Mouse (Mus musculus): ENCODE data around the gene Nt5c. TPM values are rescaled to one million over a fixed set of nuclear protein-coding genes. Genes with fewer than 3 reads are reported as not detected.
"Not testable (repeated sequence)": the region's sequence is repeated elsewhere in the genome, so short reads cannot be mapped to it uniquely, and the experiment has no call there.

Gene Nt5c
- polyA plus RNA-seq, 1 experiment from 2014 or later: 48.3 TPM

DNA sequence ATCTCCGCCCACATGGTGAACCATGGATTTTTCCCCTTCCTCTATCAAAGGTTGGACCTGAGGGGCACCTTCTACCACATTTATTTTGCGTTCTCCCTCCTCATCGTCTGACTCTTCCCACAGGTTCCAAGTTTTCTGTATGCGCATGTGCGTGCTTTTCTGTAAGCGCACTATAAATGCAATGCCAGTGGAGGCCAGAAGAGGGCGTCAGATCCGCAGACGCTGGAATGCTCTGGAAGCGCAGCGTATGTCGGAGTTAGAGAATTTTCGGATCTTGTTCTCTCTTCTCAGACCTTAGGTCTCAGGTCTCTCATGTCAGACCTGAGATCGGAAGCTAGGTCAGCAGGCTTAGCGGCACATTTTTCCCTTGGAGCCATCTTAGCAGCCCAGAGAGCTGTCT is 36.0 kb downstream of the Nt5c start:
- no peak for ATAC-seq
- WGBS (ENCODE audit: insufficient replicate concordance): 85% methylated on average over 15 of the region's 15 CpGs

GRCm38 (mm10) chr11:115454822-115455221 is 36.8 kb downstream of the Nt5c start:
- peaks cover 16% of the 10 kb centered on the region for H3K4me1 ChIP-seq (ENCODE audit: insufficient read depth)
- not testable (repeated sequence) for DNase-seq; H3K9ac ChIP-seq (replicated peaks); H3K36me3 ChIP-seq (replicated peaks; ENCODE audit: insufficient read depth, low read length); H3K27me3 ChIP-seq (ENCODE audit: insufficient read depth, low read length); H3K4me2 ChIP-seq (ENCODE audit: low read depth, low read length); H3K4me3 ChIP-seq (ENCODE audit: low read depth, low read length); H3K27ac ChIP-seq (ENCODE audit: low read depth); ATAC-seq; H3K9me3 ChIP-seq (ENCODE audit: low read length)
- WGBS (ENCODE audit: insufficient replicate concordance): 82% methylated on average over 6 of the region's 6 CpGs

More for the DNA sequence above, 36.0 kb downstream of the Nt5c start:
- Histone ChIP-seq H3K4me3 (ENCODE audit: low read depth, low read length) (no peak overlapping the region), H3K9ac (replicated peaks) (no peak overlapping the region), H3K4me1 (ENCODE audit: insufficient read depth) (peaks cover 11% of the 10 kb centered on the region), H3K36me3 (replicated peaks; ENCODE audit: insufficient read depth, low read length) (no peaks in the 10 kb centered on the region), H3K27ac (ENCODE audit: low read depth) (no peak overlapping the region), H3K9me3 (ENCODE audit: low read length) (0 out of 2 replicates have a peak, but pooled peaks cover 2% of the 10 kb centered on the region), H3K27me3 (ENCODE audit: insufficient read depth, low read length) (no peaks in the 10 kb centered on the region), H3K4me2 (ENCODE audit: low read depth, low read length) (no peak overlapping the region)
- DNase-seq: no peak
- TF ChIP-seq CTCF (IDR thresholded peaks at IDR 0.05; ENCODE audit: low read depth) (peak; percentile 39), EP300 (IDR thresholded peaks at IDR 0.05; ENCODE audit: low read depth) (no peak)

DNA sequence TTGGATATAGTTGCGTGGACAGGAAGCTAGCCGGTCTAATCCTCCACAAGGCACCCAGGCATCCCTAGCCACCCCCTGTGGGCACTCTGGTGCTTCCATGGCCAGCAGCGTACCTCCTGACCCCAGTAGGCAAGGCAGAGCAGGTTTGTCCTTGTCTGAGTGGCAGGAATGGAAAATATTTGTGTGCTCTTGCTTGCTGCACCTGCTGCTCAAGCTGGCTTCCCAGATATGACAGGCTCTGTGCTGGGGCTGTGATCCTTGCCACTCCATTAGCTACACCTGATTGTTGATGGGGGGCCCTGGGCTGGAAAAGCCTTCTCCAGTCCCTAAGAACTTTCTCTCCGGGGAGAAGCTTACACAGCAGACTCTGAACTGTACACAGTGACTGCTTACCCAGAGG is 38.4 kb downstream of the Nt5c start:
- H3K4me1 ChIP-seq (ENCODE audit: insufficient read depth): peaks cover 25% of the 10 kb centered on the region
- no peak for DNase-seq
- no peaks in the 10 kb centered on the region for H3K27me3 ChIP-seq (ENCODE audit: insufficient read depth, low read length)
- no peak for TF ChIP-seq CTCF (IDR thresholded peaks at IDR 0.05; ENCODE audit: low read depth)
- TF ChIP-seq EP300 (IDR thresholded peaks at IDR 0.05; ENCODE audit: low read depth): no peak
- no peak overlapping the region for H3K4me3 ChIP-seq (ENCODE audit: low read depth, low read length)
- WGBS (ENCODE audit: insufficient replicate concordance): 63% methylated on average over 4 of the region's 4 CpGs
- ATAC-seq: no peak
- H3K9me3 ChIP-seq (ENCODE audit: low read length): 0 out of 2 replicates have a peak, but pooled peaks cover 2% of the 10 kb centered on the region
- no peak overlapping the region for H3K9ac ChIP-seq (replicated peaks)
- no peak overlapping the region for H3K4me2 ChIP-seq (ENCODE audit: low read depth, low read length)
- H3K27ac ChIP-seq (ENCODE audit: low read depth): no peak overlapping the region
- no peaks in the 10 kb centered on the region for H3K36me3 ChIP-seq (replicated peaks; ENCODE audit: insufficient read depth, low read length)

GRCm38 (mm10) chr11:115452281-115452860 is 39.3 kb downstream of the Nt5c start:
- Histone ChIP-seq H3K9me3 (ENCODE audit: low read length) (0 out of 2 replicates have a peak, but pooled peaks cover 2% of the 10 kb centered on the region), H3K9ac (replicated peaks) (no peak overlapping the region), H3K27me3 (ENCODE audit: insufficient read depth, low read length) (no peaks in the 10 kb centered on the region), H3K4me1 (ENCODE audit: insufficient read depth) (peaks cover 16% of the 10 kb centered on the region), H3K4me2 (ENCODE audit: low read depth, low read length) (no peak overlapping the region), H3K27ac (ENCODE audit: low read depth) (no peak overlapping the region), H3K36me3 (replicated peaks; ENCODE audit: insufficient read depth, low read length) (no peaks in the 10 kb centered on the region), H3K4me3 (ENCODE audit: low read depth, low read length) (no peak overlapping the region)
- 68% methylated on average over 7 of the region's 7 CpGs for WGBS (ENCODE audit: insufficient replicate concordance)
- DNase-seq (no peak), ATAC-seq (no peak)
- no peak for TF ChIP-seq CTCF (IDR thresholded peaks at IDR 0.05; ENCODE audit: low read depth)
- no peak for TF ChIP-seq EP300 (IDR thresholded peaks at IDR 0.05; ENCODE audit: low read depth)

DNA sequence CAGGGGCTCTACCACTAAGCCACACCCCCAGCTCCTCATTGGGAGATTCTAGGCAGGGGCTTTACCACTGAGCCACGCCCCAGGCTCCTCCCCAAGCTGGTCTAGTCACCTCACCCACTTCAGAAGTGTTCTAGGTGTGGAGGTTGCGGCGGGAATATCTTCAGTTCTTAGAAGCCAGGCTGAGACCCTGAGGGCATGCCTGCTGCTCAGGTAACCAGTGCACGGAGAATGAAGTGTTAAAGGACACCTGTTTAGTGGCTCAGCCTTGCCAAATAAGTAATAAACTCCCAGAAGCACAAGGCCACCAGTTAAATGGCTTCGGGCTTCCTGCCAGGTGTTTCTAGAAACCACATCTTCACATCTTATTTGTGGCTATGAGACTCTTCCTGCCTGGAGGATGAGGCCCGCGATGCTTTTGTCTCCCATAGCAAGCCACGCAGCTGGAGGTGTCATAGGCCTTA is 39.9 kb downstream of the Nt5c start:
- no peak for TF ChIP-seq EP300 (IDR thresholded peaks at IDR 0.05; ENCODE audit: low read depth)
- no peak for TF ChIP-seq CTCF (IDR thresholded peaks at IDR 0.05; ENCODE audit: low read depth)
- no peak overlapping the region for H3K4me2 ChIP-seq (ENCODE audit: low read depth, low read length)
- no peak overlapping the region for H3K27ac ChIP-seq (ENCODE audit: low read depth)
- peaks cover 16% of the 10 kb centered on the region for H3K4me1 ChIP-seq (ENCODE audit: insufficient read depth)
- DNase-seq (no peak), ATAC-seq (no peak)
- H3K4me3 ChIP-seq (ENCODE audit: low read depth, low read length): no peak overlapping the region
- H3K9me3 ChIP-seq (ENCODE audit: low read length): 0 out of 2 replicates have a peak, but pooled peaks cover 2% of the 10 kb centered on the region
- H3K9ac ChIP-seq (replicated peaks): no peak overlapping the region
- no peaks in the 10 kb centered on the region for H3K27me3 ChIP-seq (ENCODE audit: insufficient read depth, low read length)
- H3K36me3 ChIP-seq (replicated peaks; ENCODE audit: insufficient read depth, low read length): no peaks in the 10 kb centered on the region
- WGBS (ENCODE audit: insufficient replicate concordance): 66% methylated on average over 8 of the region's 8 CpGs

DNA sequence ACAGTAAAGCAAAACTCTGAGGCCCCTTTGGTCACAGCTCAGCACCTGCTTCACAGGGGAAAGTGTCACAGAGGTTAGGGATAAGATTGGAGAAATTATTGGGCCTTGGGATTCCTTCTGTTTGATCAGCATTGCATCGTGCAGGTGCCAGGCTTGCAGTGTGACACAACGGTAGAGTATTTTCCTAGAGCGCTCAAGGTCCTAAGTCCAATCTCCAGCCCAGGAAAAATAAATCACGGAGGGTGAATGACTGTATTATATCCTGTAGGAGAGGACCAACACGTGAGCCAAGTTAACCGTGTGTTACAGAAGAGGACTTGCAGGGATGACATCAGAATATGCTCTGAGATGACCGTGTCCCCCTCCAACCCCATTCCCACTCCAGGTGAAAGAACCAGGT is 41.5 kb downstream of the Nt5c start:
- no peaks in the 10 kb centered on the region for H3K27me3 ChIP-seq (ENCODE audit: insufficient read depth, low read length)
- no peak overlapping the region for H3K9ac ChIP-seq (replicated peaks)
- no peak for DNase-seq
- H3K36me3 ChIP-seq (replicated peaks; ENCODE audit: insufficient read depth, low read length): no peaks in the 10 kb centered on the region
- H3K9me3 ChIP-seq (ENCODE audit: low read length): no peaks in the 10 kb centered on the region
- peak overlapping the region; percentile 13; the same call in 1 of the 2 replicates for H3K4me2 ChIP-seq (ENCODE audit: low read depth, low read length)
- ATAC-seq: peak; percentile 74
- H3K4me1 ChIP-seq (ENCODE audit: insufficient read depth): peaks cover 23% of the 10 kb centered on the region
- peak overlapping the region; percentile 86 for H3K27ac ChIP-seq (ENCODE audit: low read depth)
- H3K4me3 ChIP-seq (ENCODE audit: low read depth, low read length): no peak overlapping the region
- TF ChIP-seq CTCF (IDR thresholded peaks at IDR 0.05; ENCODE audit: low read depth) (no peak), EP300 (IDR thresholded peaks at IDR 0.05; ENCODE audit: low read depth) (peak; percentile 68)
- WGBS (ENCODE audit: insufficient replicate concordance): 60% methylated on average over 7 of the region's 7 CpGs

Measured in liver, postnatal 0 days (tissue).